Mouse (Mus musculus) lung, postnatal 0 days (tissue): Measurements from ENCODE around the gene Snap25. TPM values are rescaled to one million over a fixed set of nuclear protein-coding genes. Genes with fewer than 3 reads are reported as not detected.

Source experiments
- ATAC-seq: fragments of 200-750 bp; cut with Nextera tagmentation; 2 replicates; pipeline ENCODE4 v1.8.0; 2017; ENCODE audit warnings: moderate library complexity
- DNase-seq: peaks from one replicate; pipeline ENCODE4 v3.0.0-alpha.2; 2016; ENCODE audit warnings: low spot score
- H3K27ac ChIP-seq: fragments of 300-500 bp; sonication (generic); 2 replicates; pipeline ENCODE4 v1.5.1; 2014; ENCODE audit warnings: antibody characterized with exemption, mild to moderate bottlenecking, low read length, mixed read lengths
- H3K27me3 ChIP-seq: fragments of 300-500 bp; sonication (generic); replicated peaks from 2 replicates; pipeline ENCODE4 v1.6.1; 2014; ENCODE audit warnings: low read length, mixed read lengths; ENCODE audit not compliant: insufficient read depth
- H3K36me3 ChIP-seq: fragments of 300-500 bp; sonication (generic); 2 replicates; pipeline ENCODE4 v1.6.1; 2014; ENCODE audit warnings: low read length, mixed read lengths; ENCODE audit not compliant: insufficient read depth
- H3K4me1 ChIP-seq: fragments of 300-500 bp; sonication (generic); 2 replicates; pipeline ENCODE4 v1.6.1; 2014; ENCODE audit warnings: antibody characterized with exemption, low read depth, low read length, mixed read lengths; ENCODE audit not compliant: insufficient read depth
- H3K4me2 ChIP-seq: fragments of 300-500 bp; sonication (generic); replicated peaks from 2 replicates; pipeline ENCODE4 v1.6.1; 2014; ENCODE audit warnings: low read depth, mild to moderate bottlenecking, low read length, moderate library complexity, mixed read lengths
- H3K4me3 ChIP-seq: fragments of 300-500 bp; sonication (generic); 2 replicates; pipeline ENCODE4 v1.5.1; 2014; ENCODE audit warnings: low read depth, low read length
- H3K9ac ChIP-seq: fragments of 300-500 bp; sonication (generic); replicated peaks from 2 replicates; pipeline ENCODE4 v1.6.1; 2014; ENCODE audit warnings: low read depth, mild to moderate bottlenecking
- H3K9me3 ChIP-seq: fragments of 300-500 bp; sonication (generic); 2 replicates; pipeline ENCODE4 v1.6.1; 2016; ENCODE audit warnings: low read length, mixed read lengths
- CTCF ChIP-seq: IDR thresholded peaks from 2 replicates; pipeline ENCODE4 v1.5.1; 2016; ENCODE audit warnings: antibody characterized with exemption, mild to moderate bottlenecking
- EP300 ChIP-seq: IDR thresholded peaks from 2 replicates; pipeline ENCODE4 v1.6.1; 2016; ENCODE audit warnings: antibody characterized with exemption, mild to moderate bottlenecking, control low read depth
- WGBS: fragments of 180-500 bp; shearing (Covaris S2); extraction: QIAGEN DNeasy Blood & Tissue Kit; methylation state at CpG from one replicate; pipeline ENCODE4 v1.1.7; 2014; 5-methylcytosine and 5-hydroxymethylcytosine counted together
- polyA plus RNA-seq: library from polyadenylated mRNA; unstranded; fragments of >200 nt; fragmentation: Nextera tagmentation; extraction: Ambion mirVana; gene quantifications from 2 replicates; pipeline ENCODE4 v1.2.1, GENCODE M21; 2015

Gene Snap25
- polyA plus RNA-seq, 1 experiment from 2014 or later: 0.24 TPM

DNA sequence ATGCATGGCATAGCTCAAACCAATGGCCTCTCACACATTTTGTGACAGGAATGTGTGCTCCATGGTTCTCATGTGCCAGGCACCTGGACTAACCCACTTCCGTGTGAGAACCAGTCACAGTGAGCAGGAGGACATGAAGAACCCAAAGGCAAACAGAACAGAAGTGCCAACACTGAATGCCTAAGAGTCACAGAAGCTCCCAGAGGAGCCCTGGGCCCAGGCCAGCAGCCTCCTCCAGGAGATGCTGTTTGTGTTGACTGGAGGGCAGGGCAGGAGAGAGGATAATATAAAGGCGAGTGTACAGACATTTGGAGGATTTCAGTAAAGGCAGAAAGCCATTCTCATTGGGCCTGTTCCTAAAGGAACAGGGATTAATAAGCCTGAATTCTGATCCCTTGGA lies 25.0 kb downstream of the Snap25 start:
- WGBS: 58% methylated on average over 2 of the region's 2 CpGs
- no peak for DNase-seq
- Histone ChIP-seq H3K27ac (no peak overlapping the region), H3K9me3 (no peaks in the 10 kb centered on the region), H3K36me3 (no peaks in the 10 kb centered on the region), H3K27me3 (no peaks in the 10 kb centered on the region), H3K4me3 (no peak overlapping the region), H3K4me1 (no peaks in the 10 kb centered on the region), H3K9ac (no peak overlapping the region), H3K4me2 (no peak overlapping the region)
- no peak for ATAC-seq
- TF ChIP-seq EP300 (no peak), CTCF (no peak)

DNA sequence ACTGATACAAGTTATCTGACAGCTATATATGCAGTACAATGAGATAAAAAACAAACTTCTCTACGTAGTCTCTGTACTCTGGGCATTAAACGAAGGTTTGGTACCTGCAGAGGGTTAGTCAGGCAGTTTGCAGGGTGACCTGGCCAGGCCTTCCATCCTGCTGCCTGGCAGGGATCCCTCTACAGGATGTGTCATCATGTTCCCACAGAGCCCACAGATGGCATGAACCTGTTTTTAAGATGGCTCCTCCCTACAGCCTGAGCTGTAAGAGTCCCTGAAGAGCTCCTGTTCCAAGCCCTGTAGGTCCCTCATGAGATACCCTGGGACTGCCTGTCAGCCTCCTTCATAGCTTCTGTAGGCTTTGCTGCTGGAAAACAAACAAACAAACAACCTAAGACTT lies 29.0 kb downstream of the Snap25 start:
- no peaks in the 10 kb centered on the region for H3K27me3 ChIP-seq
- no peak overlapping the region for H3K9ac ChIP-seq
- DNase-seq (no peak), ATAC-seq (no peak)
- H3K27ac ChIP-seq: no peak overlapping the region
- H3K4me2 ChIP-seq: no peak overlapping the region
- no peaks in the 10 kb centered on the region for H3K4me1 ChIP-seq
- TF ChIP-seq EP300 (no peak), CTCF (no peak)
- no peaks in the 10 kb centered on the region for H3K9me3 ChIP-seq
- WGBS: 72% methylated on average over 2 of the region's 2 CpGs
- H3K4me3 ChIP-seq: no peak overlapping the region
- no peaks in the 10 kb centered on the region for H3K36me3 ChIP-seq

GRCm38 (mm10) chr2:136744683-136745326 lies 31.6 kb downstream of the Snap25 start:
- Histone ChIP-seq H3K27ac (no peak overlapping the region), H3K4me1 (no peaks in the 10 kb centered on the region), H3K4me3 (no peak overlapping the region), H3K9me3 (no peaks in the 10 kb centered on the region), H3K4me2 (no peak overlapping the region), H3K9ac (no peak overlapping the region), H3K27me3 (no peaks in the 10 kb centered on the region), H3K36me3 (no peaks in the 10 kb centered on the region)
- WGBS: 81% methylated on average over 2 of the region's 2 CpGs
- DNase-seq (no peak), ATAC-seq (no peak)
- TF ChIP-seq EP300 (no peak), CTCF (no peak)

- Histone ChIP-seq H3K36me3 (no peaks in the 10 kb centered on the region), H3K27me3 (no peaks in the 10 kb centered on the region), H3K4me3 (no peak overlapping the region), H3K27ac (no peak overlapping the region), H3K9me3 (no peaks in the 10 kb centered on the region), H3K4me2 (no peak overlapping the region), H3K4me1 (no peaks in the 10 kb centered on the region), H3K9ac (no peak overlapping the region)
- WGBS: 41% methylated on average over 7 of the region's 7 CpGs
- ATAC-seq (no peak), DNase-seq (no peak)
- TF ChIP-seq EP300 (no peak), CTCF (no peak)
These were observed 32.2 kb downstream of the Snap25 start for GRCm38 (mm10) chr2:136745327-136745994.

GRCm38 (mm10) chr2:136753682-136754081 lies 40.4 kb downstream of the Snap25 start:
- Histone ChIP-seq H3K9ac (no peak overlapping the region), H3K4me2 (no peak overlapping the region), H3K9me3 (no peaks in the 10 kb centered on the region), H3K4me3 (no peak overlapping the region), H3K4me1 (no peaks in the 10 kb centered on the region), H3K36me3 (no peaks in the 10 kb centered on the region), H3K27me3 (no peaks in the 10 kb centered on the region), H3K27ac (no peak overlapping the region)
- no peak for DNase-seq
- WGBS: 34% methylated on average over 3 of the region's 3 CpGs
- TF ChIP-seq EP300: no peak
- no peak for TF ChIP-seq CTCF
- no peak for ATAC-seq

- H3K4me1 ChIP-seq: no peaks in the 10 kb centered on the region
- no peaks in the 10 kb centered on the region for H3K36me3 ChIP-seq
- H3K27ac ChIP-seq: no peak overlapping the region
- no peak overlapping the region for H3K9ac ChIP-seq
- WGBS: 85% methylated on average over 5 of the region's 5 CpGs
- no peaks in the 10 kb centered on the region for H3K27me3 ChIP-seq
- no peak for ATAC-seq
- H3K4me2 ChIP-seq: no peak overlapping the region
- H3K9me3 ChIP-seq: no peaks in the 10 kb centered on the region
- no peak overlapping the region for H3K4me3 ChIP-seq
- TF ChIP-seq EP300: no peak
- TF ChIP-seq CTCF: no peak
- DNase-seq: no peak
These were observed 45.7 kb downstream of the Snap25 start for GRCm38 (mm10) chr2:136758809-136759551.
